Mouse (Mus musculus) forebrain, postnatal 0 days (tissue): ENCODE data around the gene Igdcc3. TPM values are rescaled to one million over a fixed set of nuclear protein-coding genes. Genes with fewer than 3 reads are reported as not detected.

Experiments used
- ATAC-seq: fragments of 200-750 bp; cut with Nextera tagmentation; 2 replicates; pipeline ENCODE4 v1.8.0; 2017; ENCODE audit warnings: mild to moderate bottlenecking, moderate library complexity
- DNase-seq: peaks from one replicate; pipeline ENCODE4 v3.0.0-alpha.2; 2015
- H3K27ac ChIP-seq: fragments of 300-500 bp; sonication (generic); 2 replicates; pipeline ENCODE4 v1.5.1; 2014; ENCODE audit warnings: low read depth, mild to moderate bottlenecking, antibody characterized with exemption, low read length, moderate library complexity, mixed read lengths
- H3K27me3 ChIP-seq: fragments of 300-500 bp; sonication (generic); 2 replicates; pipeline ENCODE4 v1.6.1; 2014; ENCODE audit warnings: mild to moderate bottlenecking, low read length, mixed read lengths; ENCODE audit not compliant: insufficient read depth
- H3K36me3 ChIP-seq: fragments of 300-500 bp; sonication (generic); 2 replicates; pipeline ENCODE4 v1.6.1; 2014; ENCODE audit warnings: mild to moderate bottlenecking, moderate library complexity; ENCODE audit not compliant: insufficient read depth
- H3K4me1 ChIP-seq: fragments of 300-500 bp; sonication (generic); 2 replicates; pipeline ENCODE4 v1.6.1; 2014; ENCODE audit warnings: antibody characterized with exemption; ENCODE audit not compliant: insufficient read depth
- H3K4me2 ChIP-seq: fragments of 300-500 bp; sonication (generic); 2 replicates; pipeline ENCODE4 v1.6.1; 2014; ENCODE audit warnings: low read depth, mild to moderate bottlenecking, moderate library complexity
- H3K4me3 ChIP-seq: fragments of 300-500 bp; sonication (generic); 2 replicates; pipeline ENCODE4 v1.5.1; 2014; ENCODE audit warnings: low read depth, low read length, mixed read lengths
- H3K9ac ChIP-seq: fragments of 300-500 bp; sonication (generic); 2 replicates; pipeline ENCODE4 v1.6.1; 2014; ENCODE audit warnings: mild to moderate bottlenecking
- H3K9me3 ChIP-seq: fragments of 300-500 bp; sonication (generic); 2 replicates; pipeline ENCODE4 v1.6.1; 2016; ENCODE audit warnings: low read length
- CTCF ChIP-seq: sonication (generic); IDR thresholded peaks from 2 replicates; pipeline ENCODE4 v1.5.1; 2016; ENCODE audit warnings: antibody characterized with exemption, control low read depth, low read depth
- WGBS: fragments of 180-500 bp; shearing (Covaris S2); extraction: QIAGEN DNeasy Blood & Tissue Kit; methylation state at CpG from one replicate; pipeline ENCODE4 v1.1.7; 2014; 5-methylcytosine and 5-hydroxymethylcytosine counted together
- polyA plus RNA-seq: library from polyadenylated mRNA; unstranded; fragments of >200 nt; fragmentation: Nextera tagmentation; extraction: Ambion mirVana; gene quantifications from 2 replicates; pipeline ENCODE4 v1.2.1, GENCODE M21; 2015
- total RNA-seq: library from RNA; depleted of rRNA; stranded (reverse); fragments of >200 nt; gene quantifications from 2 replicates; pipeline ENCODE4 v1.2.3, GENCODE M21; 2014

The Igdcc3 gene
- total and polyA plus RNA-seq, 2 experiments from 2014 or later = 3.0 to 4.2 TPM

DNA sequence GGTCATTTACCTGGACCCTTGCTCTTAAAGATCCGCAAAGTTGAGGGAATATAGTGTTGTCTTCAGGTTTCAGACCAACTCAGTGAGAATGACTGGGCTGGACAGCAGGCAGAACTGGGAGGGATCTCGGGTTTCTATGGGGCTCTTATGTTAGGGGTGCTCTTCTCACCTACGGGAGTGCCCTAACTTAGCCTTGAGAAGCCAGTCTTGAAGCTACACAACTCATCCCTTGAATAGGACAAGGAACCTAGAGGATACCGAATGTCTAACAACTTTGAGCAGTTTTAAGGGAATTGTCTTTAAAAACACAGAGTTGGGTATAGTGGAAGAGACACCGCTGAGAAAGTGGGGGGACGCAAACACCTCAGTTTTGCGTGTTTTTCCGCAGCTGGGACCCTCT is 498 bp upstream of the Igdcc3 start:
- H3K4me3 ChIP-seq = peak overlapping the region; percentile 76
- H3K27ac ChIP-seq = peak overlapping the region; percentile 91; the same call in 1 of the 2 replicates
- H3K4me1 ChIP-seq = peaks cover 9% of the 10 kb centered on the region; the same call in 1 of the 2 replicates
- TF ChIP-seq CTCF = no peak
- H3K9ac ChIP-seq = peak overlapping the region; percentile 85
- DNase-seq (no peak), ATAC-seq (no peak)
- WGBS = 5% methylated on average over 8 of the region's 8 CpGs
- no peaks in the 10 kb centered on the region for H3K27me3 ChIP-seq
- H3K4me2 ChIP-seq = peak overlapping the region; percentile 94
- H3K36me3 ChIP-seq = no peaks in the 10 kb centered on the region
- H3K9me3 ChIP-seq = no peaks in the 10 kb centered on the region

DNA sequence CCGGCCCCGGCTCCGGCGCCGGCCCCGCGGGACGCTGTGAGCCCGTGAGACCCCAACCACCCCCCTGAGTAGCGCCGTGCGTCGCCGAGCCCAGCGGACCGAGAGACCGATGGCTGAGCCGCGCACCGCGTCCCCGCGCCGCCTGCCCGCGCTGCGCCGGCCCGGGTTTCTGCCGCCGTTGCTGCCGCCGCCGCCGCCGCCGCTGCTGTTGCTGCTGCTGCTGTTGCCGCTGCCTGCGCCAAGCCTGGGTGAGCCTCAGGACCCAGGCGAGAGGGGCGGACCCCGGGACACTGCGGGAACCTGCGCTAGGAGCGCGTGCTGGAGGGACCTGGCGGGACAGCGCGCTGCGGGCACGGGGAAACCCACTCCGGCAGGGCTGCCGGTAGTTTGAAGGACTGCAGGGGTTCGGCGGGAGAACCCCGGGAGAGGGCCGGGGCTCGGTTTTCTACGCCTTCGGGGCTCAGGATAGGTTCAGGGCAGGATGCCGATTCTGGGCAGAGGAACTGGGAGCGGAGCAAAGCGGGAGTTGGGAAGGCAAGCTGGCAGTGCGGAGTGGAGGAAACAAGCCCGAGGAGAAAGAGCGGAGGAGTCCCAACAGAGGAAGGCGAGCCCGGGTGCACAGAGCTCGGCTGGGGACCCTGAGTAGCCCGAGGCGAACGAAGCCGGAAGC is 452 bp downstream of the Igdcc3 start:
- DNase-seq (peak; percentile 61), ATAC-seq (peak; percentile 83)
- Histone ChIP-seq H3K27ac (peak overlapping the region; percentile 91), H3K9me3 (no peaks in the 10 kb centered on the region), H3K4me1 (peaks cover 9% of the 10 kb centered on the region; the same call in 1 of the 2 replicates), H3K9ac (peak overlapping the region; percentile 85), H3K36me3 (no peaks in the 10 kb centered on the region), H3K4me2 (peak overlapping the region; percentile 94), H3K4me3 (peak overlapping the region; percentile 76), H3K27me3 (no peaks in the 10 kb centered on the region)
- 3% methylated on average over 65 of the region's 73 CpGs for WGBS
- no peak for TF ChIP-seq CTCF

DNA sequence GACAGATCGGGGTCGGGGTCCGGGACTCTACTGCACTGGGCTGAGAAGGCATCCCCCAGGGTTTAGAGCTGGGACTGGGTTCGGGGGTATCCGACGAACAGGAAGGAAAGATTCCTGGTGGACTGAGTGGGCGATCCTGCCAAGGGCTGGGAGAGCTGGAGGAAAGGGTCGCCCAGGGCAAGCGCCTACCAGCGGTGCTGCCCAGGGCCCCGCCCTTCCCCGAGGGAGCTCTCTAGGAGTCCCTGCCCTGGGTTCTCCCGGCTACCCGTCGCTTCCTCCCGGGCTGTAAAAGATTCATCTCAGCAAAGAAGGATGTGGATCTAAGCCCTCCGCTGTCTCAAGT is 958 bp downstream of the Igdcc3 start:
- WGBS = 2% methylated on average over 17 of the region's 17 CpGs
- no peak for TF ChIP-seq CTCF

DNA sequence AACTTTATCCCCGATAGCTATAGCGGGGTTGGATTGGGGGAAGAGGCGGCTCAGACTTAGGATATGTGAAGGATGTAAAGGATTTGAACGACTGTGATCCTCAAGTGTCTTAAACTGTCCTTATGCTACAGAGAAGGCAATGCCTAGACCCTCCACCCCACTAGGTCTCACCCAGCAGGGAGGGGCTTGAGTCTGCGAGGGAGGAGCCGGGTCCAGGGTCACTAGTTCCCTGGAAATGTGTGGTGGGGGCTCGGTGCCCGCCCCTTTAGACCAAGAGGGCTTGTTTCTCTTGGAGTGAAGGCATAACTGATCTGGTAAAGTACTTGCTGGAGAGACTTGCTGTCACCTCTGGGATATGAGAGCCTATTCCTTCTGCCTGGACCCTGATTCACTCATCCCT is 1.4 kb downstream of the Igdcc3 start:
- H3K27me3 ChIP-seq = no peaks in the 10 kb centered on the region
- ATAC-seq = no peak
- peak overlapping the region; percentile 85 for H3K9ac ChIP-seq
- WGBS = 3% methylated on average over 8 of the region's 8 CpGs
- peak overlapping the region; percentile 76 for H3K4me3 ChIP-seq
- no peak for TF ChIP-seq CTCF
- peak overlapping the region; percentile 91 for H3K27ac ChIP-seq
- H3K36me3 ChIP-seq = 0 out of 2 replicates have a peak, but pooled peaks cover 3% of the 10 kb centered on the region
- peak overlapping the region; percentile 94 for H3K4me2 ChIP-seq
- no peak for DNase-seq
- H3K4me1 ChIP-seq = peaks cover 9% of the 10 kb centered on the region; the same call in 1 of the 2 replicates
- H3K9me3 ChIP-seq = no peaks in the 10 kb centered on the region

More for the DNA sequence above, 958 bp downstream of the Igdcc3 start:
- H3K9me3 ChIP-seq = no peaks in the 10 kb centered on the region
- ATAC-seq = peak; percentile 32
- H3K4me3 ChIP-seq = peak overlapping the region; percentile 76
- peak overlapping the region; percentile 91 for H3K27ac ChIP-seq
- H3K36me3 ChIP-seq = no peaks in the 10 kb centered on the region
- H3K27me3 ChIP-seq = no peaks in the 10 kb centered on the region
- H3K4me2 ChIP-seq = peak overlapping the region; percentile 94
- peaks cover 9% of the 10 kb centered on the region; the same call in 1 of the 2 replicates for H3K4me1 ChIP-seq
- H3K9ac ChIP-seq = peak overlapping the region; percentile 85
- no peak for DNase-seq

DNA sequence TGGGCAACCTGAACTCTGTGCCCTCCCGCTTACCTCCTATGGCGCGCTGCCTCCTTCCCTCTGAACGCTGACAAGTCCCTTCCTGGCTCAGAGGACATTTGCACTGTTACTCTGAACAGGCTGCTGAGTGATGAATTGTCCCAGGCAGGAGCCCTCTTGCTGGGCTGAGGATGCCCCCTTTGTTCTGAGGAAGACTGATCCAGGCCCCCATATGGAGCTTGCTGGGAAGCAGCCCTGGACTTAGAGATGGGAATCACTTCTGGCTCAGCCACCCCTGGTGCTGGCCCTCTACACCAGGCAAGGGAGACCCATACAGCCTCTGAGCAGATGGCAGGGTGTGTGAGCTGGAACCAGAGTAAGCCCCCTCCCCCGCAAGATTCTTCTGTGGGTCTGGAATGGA is 5.0 kb downstream of the Igdcc3 start:
- 54% methylated on average over 5 of the region's 5 CpGs for WGBS
- H3K36me3 ChIP-seq = peaks cover 10% of the 10 kb centered on the region
- H3K4me2 ChIP-seq = no peak overlapping the region
- H3K9ac ChIP-seq = no peak overlapping the region
- H3K4me3 ChIP-seq = no peak overlapping the region
- H3K4me1 ChIP-seq = 0 out of 2 replicates have a peak, but pooled peaks cover 5% of the 10 kb centered on the region
- H3K27me3 ChIP-seq = no peaks in the 10 kb centered on the region
- H3K9me3 ChIP-seq = no peaks in the 10 kb centered on the region
- no peak for TF ChIP-seq CTCF
- no peak overlapping the region for H3K27ac ChIP-seq
- DNase-seq (no peak), ATAC-seq (no peak)

DNA sequence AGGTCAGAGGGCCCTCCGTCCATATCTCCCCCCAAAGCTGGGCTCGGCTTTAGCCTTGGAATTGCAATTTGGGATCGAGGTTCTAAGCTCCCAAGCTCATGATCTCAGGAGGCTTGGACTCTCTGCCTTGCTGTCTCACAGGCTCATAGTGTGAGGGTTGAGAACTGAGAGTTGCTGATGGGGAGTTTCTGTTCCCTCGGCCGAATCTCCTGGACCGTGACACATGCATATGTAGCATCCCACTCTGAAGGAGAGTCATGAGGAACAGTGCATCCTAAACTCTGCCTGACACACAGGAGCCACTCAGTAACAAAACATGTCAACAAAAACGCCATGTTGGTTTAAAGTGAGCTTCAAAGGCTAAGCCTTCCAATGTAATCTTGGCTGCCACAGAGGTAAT is 7.5 kb downstream of the Igdcc3 start:
- Histone ChIP-seq H3K36me3 (peaks cover 10% of the 10 kb centered on the region), H3K9ac (no peak overlapping the region), H3K27ac (no peak overlapping the region), H3K9me3 (no peaks in the 10 kb centered on the region), H3K4me1 (peaks cover 4% of the 10 kb centered on the region; the same call in 1 of the 2 replicates), H3K4me2 (no peak overlapping the region), H3K27me3 (no peaks in the 10 kb centered on the region), H3K4me3 (no peak overlapping the region)
- no peak for DNase-seq
- no peak for TF ChIP-seq CTCF
- no peak for ATAC-seq
- 80% methylated on average over 7 of the region's 7 CpGs for WGBS

DNA sequence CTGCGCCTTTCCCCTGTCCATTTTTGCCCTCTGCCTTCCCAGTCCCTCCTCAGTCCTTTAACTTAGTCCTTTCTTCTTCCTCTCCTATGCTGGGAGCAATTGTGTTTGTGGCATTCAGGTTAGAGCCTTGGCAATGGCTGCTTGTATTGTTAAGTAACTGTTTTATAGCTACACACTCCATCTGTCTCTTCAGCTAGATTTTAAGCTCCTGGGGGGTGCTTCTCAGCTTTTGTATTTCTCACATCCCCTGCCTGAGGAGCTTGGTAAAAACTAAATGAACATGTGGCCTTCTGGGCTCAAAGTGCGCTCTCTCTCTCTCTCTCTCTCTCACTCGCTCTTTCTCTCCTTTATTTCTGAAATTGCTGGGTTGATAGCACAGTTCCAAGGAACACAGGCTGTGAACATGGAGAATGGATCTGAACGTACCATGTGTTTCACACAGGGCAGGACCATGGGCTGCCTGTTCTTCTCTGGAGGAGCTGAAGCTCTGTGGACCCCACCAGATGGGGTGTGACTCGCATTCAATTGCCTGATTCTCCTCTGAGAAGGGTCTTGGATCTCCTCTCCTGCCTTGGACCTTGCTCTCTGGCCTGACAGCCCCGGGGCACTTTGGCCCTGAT is 11.8 kb downstream of the Igdcc3 start:
- Histone ChIP-seq H3K36me3 (peaks cover 4% of the 10 kb centered on the region), H3K9me3 (no peaks in the 10 kb centered on the region), H3K4me2 (no peak overlapping the region), H3K27me3 (no peaks in the 10 kb centered on the region), H3K4me3 (no peak overlapping the region), H3K4me1 (peaks cover 4% of the 10 kb centered on the region; the same call in 1 of the 2 replicates), H3K27ac (peak overlapping the region; percentile 75), H3K9ac (no peak overlapping the region)
- peak; percentile 90 for ATAC-seq
- DNase-seq = peak; percentile 56
- TF ChIP-seq CTCF = no peak
- whole genome bisulfite sequencing = 25% methylated on average over 6 of the region's 6 CpGs
